Mouse (Mus musculus): ENCODE measurements around the gene Adgrg2. TPM values are rescaled to one million over a fixed set of nuclear protein-coding genes. Genes with fewer than 3 reads are reported as not detected.
A peak's percentile ranks its signal among the peaks of the same experiment; 100 is the strongest.

The Adgrg2 gene
- total RNA-seq, 1 experiment: 0.22 TPM

- TF ChIP-seq CHD2 (IDR thresholded peaks at IDR 0.05; ENCODE audit: low read depth, low read length) (no peak), MAFK (IDR thresholded peaks at IDR 0.05; ENCODE audit: insufficient read depth, low read depth, low read length) (no peak), ZNF384 (IDR thresholded peaks at IDR 0.05; ENCODE audit: low read depth, low read length) (no peak), HCFC1 (IDR thresholded peaks at IDR 0.05; ENCODE audit: borderline replicate concordance, insufficient read depth, low read length) (no peak), ZC3H11A (IDR thresholded peaks at IDR 0.05; ENCODE audit: borderline replicate concordance, low read depth, low read length) (no peak)
- Histone ChIP-seq H3K9ac (ENCODE audit: insufficient read depth, low read depth, low read length, poor library complexity, severe bottlenecking) (no peak overlapping the region), H3K4me1 (ENCODE audit: control insufficient read depth in 2 of 2, insufficient read depth in 2 of 2, low read length in 2 of 2, poor library complexity in 1 of 2) (no peaks in the 10 kb centered on the region), H3K27ac (ENCODE audit: insufficient read depth, low read depth, low read length, poor library complexity, severe bottlenecking) (no peak overlapping the region), H3K9me3 (ENCODE audit: control insufficient read depth, insufficient read depth, low read depth, low read length) (no peaks in the 10 kb centered on the region), H3K4me3 (ENCODE audit: insufficient read depth in 1 of 2, low read depth in 1 of 2, low read length in 2 of 2, poor library complexity in 1 of 2, severe bottlenecking in 1 of 2) (no peak overlapping the region), H3K36me3 (ENCODE audit: control insufficient read depth, insufficient read depth, low read length, poor library complexity, severe bottlenecking) (no peaks in the 10 kb centered on the region)
- in situ Hi-C loops (cut with MboI; ENCODE audit: low sequenced_read_pairs in 2 of 2, unreplicated experiment in 2 of 2): no loop called here
- DNase-seq (ENCODE audit: low read depth, low spot score): no peak
Observed at GRCm38 (mm10) chrX:160494921-160495320, 104.4 kb downstream of the Adgrg2 start.

- Histone ChIP-seq H3K36me3 (ENCODE audit: control insufficient read depth, insufficient read depth, low read length, poor library complexity, severe bottlenecking) (no peaks in the 10 kb centered on the region), H3K4me1 (ENCODE audit: control insufficient read depth in 2 of 2, insufficient read depth in 2 of 2, low read length in 2 of 2, poor library complexity in 1 of 2) (no peaks in the 10 kb centered on the region), H3K27ac (ENCODE audit: insufficient read depth, low read depth, low read length, poor library complexity, severe bottlenecking) (no peak overlapping the region), H3K9me3 (ENCODE audit: control insufficient read depth, insufficient read depth, low read depth, low read length) (no peaks in the 10 kb centered on the region), H3K4me3 (ENCODE audit: insufficient read depth in 1 of 2, low read depth in 1 of 2, low read length in 2 of 2, poor library complexity in 1 of 2, severe bottlenecking in 1 of 2) (no peak overlapping the region), H3K9ac (ENCODE audit: insufficient read depth, low read depth, low read length, poor library complexity, severe bottlenecking) (no peak overlapping the region)
- in situ Hi-C loops (cut with MboI; ENCODE audit: low sequenced_read_pairs in 2 of 2, unreplicated experiment in 2 of 2): no loop called here
- no peak for DNase-seq (ENCODE audit: low read depth, low spot score)
- no peak for TF ChIP-seq CHD2 (IDR thresholded peaks at IDR 0.05; ENCODE audit: low read depth, low read length)
- TF ChIP-seq MAFK (IDR thresholded peaks at IDR 0.05; ENCODE audit: insufficient read depth, low read depth, low read length): no peak
- TF ChIP-seq HCFC1 (IDR thresholded peaks at IDR 0.05; ENCODE audit: borderline replicate concordance, insufficient read depth, low read length): no peak
- no peak for TF ChIP-seq ZNF384 (IDR thresholded peaks at IDR 0.05; ENCODE audit: low read depth, low read length)
- no peak for TF ChIP-seq ZC3H11A (IDR thresholded peaks at IDR 0.05; ENCODE audit: borderline replicate concordance, low read depth, low read length)
Observed at GRCm38 (mm10) chrX:160496473-160496872, 106.0 kb downstream of the Adgrg2 start.

- DNase-seq (ENCODE audit: low read depth, low spot score): no peak
- Histone ChIP-seq H3K9ac (ENCODE audit: insufficient read depth, low read depth, low read length, poor library complexity, severe bottlenecking) (no peak overlapping the region), H3K27ac (ENCODE audit: insufficient read depth, low read depth, low read length, poor library complexity, severe bottlenecking) (no peak overlapping the region), H3K4me1 (ENCODE audit: control insufficient read depth in 2 of 2, insufficient read depth in 2 of 2, low read length in 2 of 2, poor library complexity in 1 of 2) (no peaks in the 10 kb centered on the region), H3K4me3 (ENCODE audit: insufficient read depth in 1 of 2, low read depth in 1 of 2, low read length in 2 of 2, poor library complexity in 1 of 2, severe bottlenecking in 1 of 2) (no peak overlapping the region), H3K9me3 (ENCODE audit: control insufficient read depth, insufficient read depth, low read depth, low read length) (no peaks in the 10 kb centered on the region), H3K36me3 (ENCODE audit: control insufficient read depth, insufficient read depth, low read length, poor library complexity, severe bottlenecking) (no peaks in the 10 kb centered on the region)
- TF ChIP-seq MAFK (IDR thresholded peaks at IDR 0.05; ENCODE audit: insufficient read depth, low read depth, low read length) (no peak), ZNF384 (IDR thresholded peaks at IDR 0.05; ENCODE audit: low read depth, low read length) (no peak), CHD2 (IDR thresholded peaks at IDR 0.05; ENCODE audit: low read depth, low read length) (no peak), ZC3H11A (IDR thresholded peaks at IDR 0.05; ENCODE audit: borderline replicate concordance, low read depth, low read length) (no peak), HCFC1 (IDR thresholded peaks at IDR 0.05; ENCODE audit: borderline replicate concordance, insufficient read depth, low read length) (no peak)
- in situ Hi-C loops (cut with MboI; ENCODE audit: low sequenced_read_pairs in 2 of 2, unreplicated experiment in 2 of 2): no loop called here
Observed at GRCm38 (mm10) chrX:160501095-160501494, 110.6 kb downstream of the Adgrg2 start.

- Histone ChIP-seq H3K4me1 (ENCODE audit: control insufficient read depth in 2 of 2, insufficient read depth in 2 of 2, low read length in 2 of 2, poor library complexity in 1 of 2) (no peaks in the 10 kb centered on the region), H3K9me3 (ENCODE audit: control insufficient read depth, insufficient read depth, low read depth, low read length) (no peaks in the 10 kb centered on the region), H3K27ac (ENCODE audit: insufficient read depth, low read depth, low read length, poor library complexity, severe bottlenecking) (no peak overlapping the region), H3K4me3 (ENCODE audit: insufficient read depth in 1 of 2, low read depth in 1 of 2, low read length in 2 of 2, poor library complexity in 1 of 2, severe bottlenecking in 1 of 2) (peak overlapping the region; percentile 93 to 94), H3K36me3 (ENCODE audit: control insufficient read depth, insufficient read depth, low read length, poor library complexity, severe bottlenecking) (no peaks in the 10 kb centered on the region), H3K9ac (ENCODE audit: insufficient read depth, low read depth, low read length, poor library complexity, severe bottlenecking) (no peak overlapping the region)
- TF ChIP-seq MAFK (IDR thresholded peaks at IDR 0.05; ENCODE audit: insufficient read depth, low read depth, low read length) (no peak), HCFC1 (IDR thresholded peaks at IDR 0.05; ENCODE audit: borderline replicate concordance, insufficient read depth, low read length) (no peak), ZC3H11A (IDR thresholded peaks at IDR 0.05; ENCODE audit: borderline replicate concordance, low read depth, low read length) (no peak), ZNF384 (IDR thresholded peaks at IDR 0.05; ENCODE audit: low read depth, low read length) (no peak), CHD2 (IDR thresholded peaks at IDR 0.05; ENCODE audit: low read depth, low read length) (no peak)
- DNase-seq (ENCODE audit: low read depth, low spot score): no peak
- in situ Hi-C loops (cut with MboI; ENCODE audit: low sequenced_read_pairs in 2 of 2, unreplicated experiment in 2 of 2): no loop called here
Observed at GRCm38 (mm10) chrX:160501687-160502047, 111.2 kb downstream of the Adgrg2 start.

Measured in ES-E14 (cell line).